Mouse (Mus musculus) cerebral cortex, adult 2 months (tissue): ENCODE data around the gene Zfp281.

Experiments used
- WGBS: fragments of 180-500 bp; shearing (Covaris S2); methylation state at CpG from one replicate; pipeline ENCODE4 v1.1.7; 2018; 5-methylcytosine and 5-hydroxymethylcytosine counted together

Gene Zfp281

GRCm38 (mm10) chr1:136624146-136625018 lies at the start of gene Zfp281:
Gene Zfp281 (plus strand): TSS chr1:136624901.
- under 1% methylated on average over 45 of the region's 45 CpGs for WGBS

GRCm38 (mm10) chr1:136577890-136578663 lies 46.6 kb upstream of the Zfp281 start:
- WGBS: 64% methylated on average over 16 of the region's 16 CpGs

- 83% methylated on average over 14 of the region's 14 CpGs for WGBS
Observed at GRCm38 (mm10) chr1:136579360-136579759, 45.3 kb upstream of the Zfp281 start.

- WGBS: 78% methylated on average over 8 of the region's 8 CpGs
Observed at GRCm38 (mm10) chr1:136580266-136580665, 44.4 kb upstream of the Zfp281 start.

- WGBS: 63% methylated on average over 8 of the region's 8 CpGs
Observed at GRCm38 (mm10) chr1:136581841-136582240, 42.9 kb upstream of the Zfp281 start.

- 86% methylated on average over 13 of the region's 13 CpGs for whole genome bisulfite sequencing
Observed at GRCm38 (mm10) chr1:136587761-136588405, 36.8 kb upstream of the Zfp281 start.

GRCm38 (mm10) chr1:136588908-136589307 lies 35.8 kb upstream of the Zfp281 start:
- WGBS: 17% methylated on average over 9 of the region's 9 CpGs

- 98% methylated on average over 2 of the region's 2 CpGs for WGBS
Observed at GRCm38 (mm10) chr1:136592741-136593140, 32.0 kb upstream of the Zfp281 start.

GRCm38 (mm10) chr1:136594235-136594850 lies 30.4 kb upstream of the Zfp281 start:
- 89% methylated on average over 5 of the region's 5 CpGs for WGBS

- WGBS: 72% methylated on average over 2 of the region's 2 CpGs
Observed at GRCm38 (mm10) chr1:136596821-136597220, 27.9 kb upstream of the Zfp281 start.

GRCm38 (mm10) chr1:136598286-136598685 lies 26.4 kb upstream of the Zfp281 start:
- WGBS: 77% methylated on average over 5 of the region's 5 CpGs

- 89% methylated on average over 3 of the region's 3 CpGs for WGBS
Observed at GRCm38 (mm10) chr1:136600067-136600466, 24.6 kb upstream of the Zfp281 start.

- 77% methylated on average over 9 of the region's 9 CpGs for WGBS
Observed at GRCm38 (mm10) chr1:136600647-136601345, 23.9 kb upstream of the Zfp281 start.

- WGBS: 89% methylated on average over 10 of the region's 10 CpGs
Observed at GRCm38 (mm10) chr1:136601346-136601888, 23.3 kb upstream of the Zfp281 start.

- 90% methylated on average over 5 of the region's 5 CpGs for WGBS
Observed at GRCm38 (mm10) chr1:136602303-136602702, 22.4 kb upstream of the Zfp281 start.

- 88% methylated on average over 4 of the region's 4 CpGs for WGBS
Observed at GRCm38 (mm10) chr1:136604190-136604589, 20.5 kb upstream of the Zfp281 start.

GRCm38 (mm10) chr1:136605790-136606189 lies 18.9 kb upstream of the Zfp281 start:
- WGBS: 74% methylated on average over 9 of the region's 9 CpGs

- 92% methylated on average over 4 of the region's 4 CpGs for WGBS
Observed at GRCm38 (mm10) chr1:136606278-136606677, 18.4 kb upstream of the Zfp281 start.

- 71% methylated on average over 11 of the region's 11 CpGs for WGBS
Observed at GRCm38 (mm10) chr1:136608339-136609261, 16.1 kb upstream of the Zfp281 start.

- WGBS: 72% methylated on average over 9 of the region's 9 CpGs
Observed at GRCm38 (mm10) chr1:136611803-136612202, 12.9 kb upstream of the Zfp281 start.
